Mouse (Mus musculus) small intestine, adult 2 months (tissue): ENCODE results near the gene Il16. TPM values are rescaled to one million over a fixed set of nuclear protein-coding genes. Genes with fewer than 3 reads are reported as not detected.

ENCODE experiments used
- H3K27ac ChIP-seq: fragments of 200-500 bp; 2 replicates; pipeline ENCODE4 v1.5.1; 2012; ENCODE audit warnings: low read depth, low read length, control low read depth, inconsistent platforms; ENCODE audit not compliant: insufficient read depth
- H3K27me3 ChIP-seq: fragments of 200-500 bp; 2 replicates; pipeline ENCODE4 v1.6.1; 2012; ENCODE audit warnings: mild to moderate bottlenecking, moderate library complexity, low read length, inconsistent platforms; ENCODE audit not compliant: control insufficient read depth, insufficient read depth
- H3K36me3 ChIP-seq: fragments of 200-500 bp; 2 replicates; pipeline ENCODE4 v1.6.1; 2012; ENCODE audit warnings: mild to moderate bottlenecking, low read length, control low read depth, inconsistent platforms; ENCODE audit not compliant: control insufficient read depth, insufficient read depth
- H3K4me1 ChIP-seq: fragments of 200-500 bp; 2 replicates; pipeline ENCODE4 v1.6.1; 2012; ENCODE audit warnings: low read length, inconsistent platforms, mixed read lengths; ENCODE audit not compliant: control insufficient read depth, insufficient read depth, insufficient read length
- H3K4me3 ChIP-seq: fragments of 200-500 bp; 2 replicates; pipeline ENCODE4 v1.5.1; 2012; ENCODE audit warnings: low read depth, mild to moderate bottlenecking, control low read depth, inconsistent platforms, low read length, moderate library complexity
- CTCF ChIP-seq: fragments of 200-500 bp; IDR thresholded peaks from 2 replicates; pipeline ENCODE4 v1.5.1; 2012; ENCODE audit warnings: low read depth, mild to moderate bottlenecking, control low read depth, inconsistent platforms, low read length, moderate library complexity, mixed read lengths; ENCODE audit not compliant: insufficient replicate concordance, insufficient read length; ENCODE audit errors: extremely low read depth
- POLR2A ChIP-seq: fragments of 200-500 bp; IDR thresholded peaks from 2 replicates; pipeline ENCODE4 v1.6.1; 2012; ENCODE audit warnings: low read depth, mild to moderate bottlenecking, control low read depth, inconsistent platforms, low read length, moderate library complexity
- WGBS: fragments of 180-500 bp; shearing (Covaris S2); methylation state at CpG from one replicate; pipeline ENCODE4 v1.1.7; 2018; 5-methylcytosine and 5-hydroxymethylcytosine counted together
- polyA plus RNA-seq: library from polyadenylated mRNA; depleted of rRNA; stranded (reverse); fragments of >200 nt; gene quantifications from 2 replicates; pipeline ENCODE4 v1.2.3, GENCODE M21; 2012

Gene Il16
- polyA plus RNA-seq, 1 experiment: 6.3 TPM

GRCm38 (mm10) chr7:83736341-83737115 lies 9.0 kb downstream of the Il16 start:
- Histone ChIP-seq H3K27me3 (no peaks in the 10 kb centered on the region), H3K36me3 (no peaks in the 10 kb centered on the region), H3K4me1 (no peaks in the 10 kb centered on the region), H3K27ac (no peak overlapping the region), H3K4me3 (no peak overlapping the region)
- WGBS: 86% methylated on average over 6 of the region's 6 CpGs
- TF ChIP-seq POLR2A: no peak
- no peak for TF ChIP-seq CTCF

GRCm38 (mm10) chr7:83735108-83735781 lies 10.3 kb downstream of the Il16 start:
- 79% methylated on average over 7 of the region's 7 CpGs for WGBS
- no peaks in the 10 kb centered on the region for H3K27me3 ChIP-seq
- H3K36me3 ChIP-seq: no peaks in the 10 kb centered on the region
- H3K4me1 ChIP-seq: no peaks in the 10 kb centered on the region
- H3K27ac ChIP-seq: no peak overlapping the region
- H3K4me3 ChIP-seq: no peak overlapping the region
- TF ChIP-seq CTCF (no peak), POLR2A (no peak)

GRCm38 (mm10) chr7:83734671-83735082 lies 10.8 kb downstream of the Il16 start:
- H3K27ac ChIP-seq: no peak overlapping the region
- TF ChIP-seq CTCF (no peak), POLR2A (no peak)
- no peaks in the 10 kb centered on the region for H3K27me3 ChIP-seq
- no peaks in the 10 kb centered on the region for H3K4me1 ChIP-seq
- 73% methylated on average over 6 of the region's 6 CpGs for WGBS
- no peaks in the 10 kb centered on the region for H3K36me3 ChIP-seq
- no peak overlapping the region for H3K4me3 ChIP-seq

- 58% methylated on average over 3 of the region's 3 CpGs for WGBS
- no peaks in the 10 kb centered on the region for H3K4me1 ChIP-seq
- no peaks in the 10 kb centered on the region for H3K36me3 ChIP-seq
- no peak overlapping the region for H3K27ac ChIP-seq
- no peak overlapping the region for H3K4me3 ChIP-seq
- TF ChIP-seq POLR2A: no peak
- TF ChIP-seq CTCF: no peak
- H3K27me3 ChIP-seq: no peaks in the 10 kb centered on the region
These were observed 11.3 kb downstream of the Il16 start for GRCm38 (mm10) chr7:83734246-83734645.

GRCm38 (mm10) chr7:83732781-83733180 lies 12.7 kb downstream of the Il16 start:
- Histone ChIP-seq H3K4me3 (no peak overlapping the region), H3K27ac (no peak overlapping the region), H3K27me3 (no peaks in the 10 kb centered on the region), H3K36me3 (no peaks in the 10 kb centered on the region), H3K4me1 (no peaks in the 10 kb centered on the region)
- TF ChIP-seq CTCF: no peak
- TF ChIP-seq POLR2A: no peak
- WGBS: 88% methylated on average over 3 of the region's 3 CpGs

- Histone ChIP-seq H3K36me3 (no peaks in the 10 kb centered on the region), H3K4me1 (no peaks in the 10 kb centered on the region), H3K27me3 (no peaks in the 10 kb centered on the region), H3K27ac (no peak overlapping the region), H3K4me3 (no peak overlapping the region)
- WGBS: 84% methylated on average over 15 of the region's 15 CpGs
- no peak for TF ChIP-seq CTCF
- no peak for TF ChIP-seq POLR2A
These were observed 13.4 kb downstream of the Il16 start for GRCm38 (mm10) chr7:83731961-83732666.

GRCm38 (mm10) chr7:83731297-83731696 lies 14.2 kb downstream of the Il16 start:
- no peak overlapping the region for H3K4me3 ChIP-seq
- H3K27me3 ChIP-seq: no peaks in the 10 kb centered on the region
- 67% methylated on average over 6 of the region's 6 CpGs for WGBS
- H3K36me3 ChIP-seq: no peaks in the 10 kb centered on the region
- no peak for TF ChIP-seq POLR2A
- TF ChIP-seq CTCF: no peak
- no peak overlapping the region for H3K27ac ChIP-seq
- no peaks in the 10 kb centered on the region for H3K4me1 ChIP-seq
